Mouse (Mus musculus) hindlimb bud, embryonic 11.5 days (tissue): ENCODE measurements around the gene Gm19935.

Experiments
- DNase-seq: peaks from one replicate; pipeline ENCODE4 v3.0.0-alpha.2; 2012; ENCODE audit warnings: low read depth, low spot score; ENCODE audit errors: extremely low spot score

Gene Gm19935

DNA sequence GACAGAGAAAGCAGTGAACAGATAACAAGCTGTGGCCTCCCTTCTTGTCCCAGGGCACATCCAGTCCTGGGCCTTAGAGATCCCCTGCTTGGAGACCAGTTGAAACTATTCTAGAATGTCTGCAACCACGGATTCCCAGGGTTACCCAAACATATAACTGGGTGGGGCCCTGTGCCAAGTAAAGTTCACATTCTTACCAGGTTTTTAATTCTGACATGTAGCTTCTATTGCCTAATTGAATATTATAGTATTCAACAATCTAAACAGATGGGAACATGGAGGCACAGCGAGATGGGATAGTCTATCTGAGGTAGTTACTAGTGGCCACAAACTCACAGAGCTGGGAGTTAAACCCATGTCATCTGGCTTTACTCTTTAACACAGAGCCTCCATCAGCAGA is at the start of gene Gm19935:
TSS of gene Gm19935 (minus strand) at position 101 of the 400 bp plus-strand sequence.
- no peak for DNase-seq

- peak; percentile 82 for DNase-seq
Measured at GRCm38 (mm10) chr8:90862038-90862437, 44.8 kb upstream of the Gm19935 start.

DNA sequence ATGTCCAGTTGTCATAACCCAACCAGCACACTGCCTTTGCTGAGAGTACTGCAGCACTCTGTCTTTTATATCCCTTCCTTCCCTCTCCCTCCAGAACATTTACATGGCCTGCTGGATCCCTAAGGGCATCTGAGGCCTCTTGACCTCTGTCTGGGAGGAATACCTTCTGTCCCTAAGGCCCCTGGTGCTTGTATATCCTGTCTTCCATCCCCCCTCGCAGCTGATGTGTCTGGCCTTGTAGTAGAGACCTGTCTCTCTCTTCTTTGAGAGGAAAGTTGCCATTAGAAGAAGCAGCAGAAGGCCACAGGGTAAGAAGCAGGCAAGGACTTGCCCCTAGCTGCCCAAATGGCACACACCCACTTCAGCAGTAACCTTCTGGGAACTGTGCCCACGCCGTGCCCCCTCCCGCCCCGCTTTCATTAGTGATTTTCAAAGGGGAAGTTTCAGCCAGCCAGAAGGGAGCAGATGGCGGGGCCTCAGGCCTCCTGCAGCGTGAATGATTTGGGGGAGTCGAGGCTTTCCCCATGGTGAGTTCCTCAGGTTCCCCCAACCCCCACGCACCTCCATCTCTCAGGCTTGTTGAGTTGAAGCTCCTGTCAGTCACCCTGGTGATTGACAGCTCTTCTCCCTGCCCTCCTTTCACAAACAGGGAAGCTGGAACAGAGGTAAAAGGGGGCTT is 44.2 kb upstream of the Gm19935 start:
- peak; percentile 35 for DNase-seq

- no peak for DNase-seq
Measured at GRCm38 (mm10) chr8:90858071-90858470, 40.9 kb upstream of the Gm19935 start.

DNA sequence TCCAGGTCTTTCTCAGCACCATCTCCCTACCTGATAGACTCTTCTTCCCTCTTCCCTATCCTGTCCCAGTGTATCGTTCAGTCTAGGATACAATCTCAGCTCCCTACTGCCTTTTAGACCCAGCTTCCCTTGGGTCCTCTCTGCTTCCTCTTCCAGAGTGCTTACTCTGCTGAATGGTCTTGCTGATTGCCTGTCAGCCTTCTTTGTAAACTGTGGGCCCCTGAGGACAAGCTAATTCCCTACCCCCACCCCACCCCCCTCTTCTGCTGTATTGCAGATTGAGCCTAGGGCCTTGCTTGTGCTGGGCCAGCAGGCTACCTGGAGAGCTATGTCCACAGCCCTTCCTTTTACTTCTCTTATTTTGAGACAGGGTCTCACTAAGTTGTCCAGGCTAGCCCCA is 39.8 kb upstream of the Gm19935 start:
- no peak for DNase-seq

- no peak for DNase-seq
Measured at GRCm38 (mm10) chr8:90856171-90856570, 39.0 kb upstream of the Gm19935 start.

- DNase-seq: no peak
Measured at GRCm38 (mm10) chr8:90854671-90855161, 37.5 kb upstream of the Gm19935 start.

GRCm38 (mm10) chr8:90853971-90854670 is 36.9 kb upstream of the Gm19935 start:
- DNase-seq: no peak

DNA sequence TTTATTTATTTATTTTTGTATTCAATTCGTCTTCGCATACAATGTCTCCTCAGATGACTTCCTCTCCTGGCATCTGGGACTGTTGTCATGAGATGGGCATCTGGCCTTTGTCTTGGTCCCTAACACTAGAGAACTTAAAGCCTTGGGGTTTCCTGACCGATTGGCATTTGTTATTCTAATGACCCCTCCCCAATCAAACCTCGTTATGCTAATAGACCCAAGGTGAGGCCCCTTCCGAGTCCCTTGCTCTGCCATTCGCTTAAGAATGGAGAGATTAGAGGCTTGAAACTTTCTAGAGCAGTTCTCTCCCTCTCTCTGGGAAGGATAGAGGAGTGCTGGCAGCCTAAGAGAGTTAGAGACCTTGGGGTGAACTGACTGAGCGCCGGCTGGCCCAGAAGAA is 34.4 kb upstream of the Gm19935 start:
- DNase-seq: no peak

- no peak for DNase-seq
Measured at GRCm38 (mm10) chr8:90849462-90850050, 32.4 kb upstream of the Gm19935 start.

DNA sequence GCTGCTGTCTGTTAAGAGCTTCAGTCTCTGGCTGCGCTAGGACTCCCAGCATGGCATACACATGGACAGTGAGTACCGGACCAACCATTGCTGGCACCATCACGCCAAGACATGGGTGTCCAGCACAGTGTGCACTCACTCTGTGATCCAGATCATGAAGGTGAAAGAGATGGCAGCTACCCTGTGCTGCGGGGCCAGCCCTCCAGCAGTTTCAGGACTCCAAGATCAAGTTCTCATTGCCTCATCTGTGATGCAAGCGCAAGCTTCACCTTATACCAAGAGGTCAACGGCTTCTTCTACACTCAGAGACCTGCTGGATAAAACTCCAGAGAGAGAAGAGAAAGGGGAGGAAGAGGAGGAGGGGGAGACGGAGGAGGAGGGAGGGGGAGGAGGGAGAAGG is 30.8 kb upstream of the Gm19935 start:
- no peak for DNase-seq

DNA sequence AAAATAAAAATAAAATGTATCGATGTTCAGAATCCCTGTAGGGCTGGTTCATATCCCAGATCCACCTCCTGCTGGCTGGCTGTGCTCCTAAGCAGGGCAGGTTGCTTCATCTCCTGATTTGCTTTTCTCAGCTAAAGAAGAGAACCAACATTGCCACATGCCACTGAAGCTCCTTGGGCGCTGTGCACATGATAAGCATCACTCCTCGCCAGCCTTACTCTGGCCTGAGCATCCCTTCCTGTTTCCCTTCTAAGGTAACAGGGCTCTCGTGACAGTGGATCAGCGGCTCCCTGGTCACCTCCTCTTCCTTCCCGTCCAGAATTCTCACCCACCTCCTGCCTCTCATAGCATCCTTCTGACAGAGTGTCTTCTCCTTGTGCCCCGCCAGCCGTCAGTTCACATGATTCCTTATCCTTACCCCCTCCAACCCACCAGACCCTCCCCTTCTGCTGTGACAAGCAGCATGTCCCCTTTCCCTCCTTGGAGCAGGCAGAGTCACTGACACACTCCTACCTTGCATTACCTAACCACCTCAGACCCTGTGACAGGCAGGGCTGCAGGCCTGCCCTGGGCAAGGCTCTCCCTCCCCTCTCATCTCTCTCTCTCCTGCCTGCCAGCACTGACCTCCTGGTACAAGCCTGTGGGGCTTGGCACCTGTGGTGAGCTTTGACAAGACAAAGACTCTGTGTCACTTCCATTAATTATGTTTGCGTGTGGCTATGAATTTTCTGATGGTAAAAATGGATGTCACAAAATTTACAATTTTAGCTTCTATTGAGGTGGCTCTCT is 27.2 kb upstream of the Gm19935 start:
- no peak for DNase-seq

GRCm38 (mm10) chr8:90843127-90843526 is 25.9 kb upstream of the Gm19935 start:
- DNase-seq: no peak

GRCm38 (mm10) chr8:90841321-90841720 is 24.1 kb upstream of the Gm19935 start:
- DNase-seq: no peak

DNA sequence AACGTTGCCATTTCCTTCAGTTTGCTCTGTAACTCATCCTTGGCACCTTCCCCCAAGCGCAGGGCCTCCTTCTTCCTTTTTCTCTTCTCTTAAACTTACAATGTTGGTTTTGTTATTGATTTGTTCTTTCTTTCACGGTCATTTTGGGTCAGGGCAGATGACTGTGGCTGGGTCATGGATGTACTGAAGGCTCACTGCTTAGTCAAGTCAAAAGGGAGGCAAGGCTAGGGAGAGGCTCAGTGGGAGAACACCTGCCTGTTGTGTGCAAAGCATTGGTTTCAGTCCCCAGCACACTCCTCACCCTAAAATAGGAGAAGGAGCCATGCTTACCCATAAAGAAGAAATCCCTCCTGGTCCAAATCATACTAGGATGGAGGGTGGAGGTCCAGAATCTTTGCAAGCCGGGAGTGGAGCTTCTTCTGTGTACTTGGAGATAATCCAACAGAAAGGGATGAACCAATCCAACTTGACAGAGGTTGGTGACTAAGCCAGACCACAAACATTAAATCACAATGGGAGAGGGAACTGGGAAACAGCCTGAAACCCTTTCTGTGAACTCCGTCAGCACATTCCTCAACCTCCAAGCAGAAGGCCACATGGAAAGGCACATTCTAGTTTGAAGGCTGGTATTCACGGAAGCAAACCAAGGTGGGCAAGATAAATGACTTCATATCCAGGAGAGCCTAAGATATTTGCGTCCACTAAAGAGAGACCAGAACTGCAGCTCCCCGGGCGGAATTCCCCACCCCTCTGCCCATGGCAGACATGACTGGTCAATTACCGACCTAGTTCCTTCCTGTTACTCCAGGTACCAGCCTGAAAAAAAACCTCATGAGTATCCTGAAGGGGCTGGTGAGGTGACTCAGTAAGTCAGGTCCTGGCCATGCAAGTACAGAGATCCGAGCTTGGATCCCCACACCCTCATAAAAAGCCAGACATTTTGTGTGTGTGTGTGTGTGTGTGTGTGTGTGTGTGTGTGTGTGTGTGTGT is 22.8 kb upstream of the Gm19935 start:
- DNase-seq: no peak

- no peak for DNase-seq
Measured at GRCm38 (mm10) chr8:90837440-90837839, 20.2 kb upstream of the Gm19935 start.

GRCm38 (mm10) chr8:90834321-90834672 is 17.1 kb upstream of the Gm19935 start:
- no peak for DNase-seq

- DNase-seq: no peak
Measured at GRCm38 (mm10) chr8:90833628-90834320, 16.6 kb upstream of the Gm19935 start.

DNA sequence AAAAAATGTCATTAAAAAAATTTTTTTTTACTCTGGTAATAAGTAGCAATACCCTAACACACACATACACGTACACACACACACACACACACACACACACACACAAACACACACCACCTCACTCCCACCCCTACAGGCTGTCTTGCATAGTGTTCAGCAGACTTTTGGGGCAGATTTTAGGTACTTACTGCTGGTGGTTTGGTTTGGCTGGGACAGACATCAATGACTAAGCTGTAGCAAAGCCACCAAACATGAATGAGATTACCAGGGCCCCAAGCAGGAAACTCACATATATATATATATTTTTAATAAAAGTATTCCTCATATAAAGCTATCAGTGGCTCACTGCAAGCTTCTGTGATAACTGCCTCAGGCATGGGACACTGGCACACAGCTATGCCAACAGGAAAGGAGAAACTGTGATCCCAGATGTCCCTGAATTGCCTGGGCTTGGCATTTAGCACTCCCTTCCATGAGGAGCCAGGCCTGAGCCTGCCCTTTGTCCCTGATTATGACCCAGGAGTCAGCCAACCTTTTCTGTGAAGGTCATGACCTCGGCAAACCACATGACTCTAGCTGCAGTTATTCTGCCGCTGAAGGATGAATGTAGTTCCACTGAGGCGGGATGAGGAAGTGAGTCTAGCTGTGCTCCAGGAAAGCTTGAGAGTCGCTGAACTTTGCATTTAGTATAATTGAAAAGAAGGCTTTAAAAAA is 15.5 kb upstream of the Gm19935 start:
- DNase-seq: no peak
